Comparison of ENCODE assay signal across 9 mouse cellular contexts in the genomic region with DNA sequence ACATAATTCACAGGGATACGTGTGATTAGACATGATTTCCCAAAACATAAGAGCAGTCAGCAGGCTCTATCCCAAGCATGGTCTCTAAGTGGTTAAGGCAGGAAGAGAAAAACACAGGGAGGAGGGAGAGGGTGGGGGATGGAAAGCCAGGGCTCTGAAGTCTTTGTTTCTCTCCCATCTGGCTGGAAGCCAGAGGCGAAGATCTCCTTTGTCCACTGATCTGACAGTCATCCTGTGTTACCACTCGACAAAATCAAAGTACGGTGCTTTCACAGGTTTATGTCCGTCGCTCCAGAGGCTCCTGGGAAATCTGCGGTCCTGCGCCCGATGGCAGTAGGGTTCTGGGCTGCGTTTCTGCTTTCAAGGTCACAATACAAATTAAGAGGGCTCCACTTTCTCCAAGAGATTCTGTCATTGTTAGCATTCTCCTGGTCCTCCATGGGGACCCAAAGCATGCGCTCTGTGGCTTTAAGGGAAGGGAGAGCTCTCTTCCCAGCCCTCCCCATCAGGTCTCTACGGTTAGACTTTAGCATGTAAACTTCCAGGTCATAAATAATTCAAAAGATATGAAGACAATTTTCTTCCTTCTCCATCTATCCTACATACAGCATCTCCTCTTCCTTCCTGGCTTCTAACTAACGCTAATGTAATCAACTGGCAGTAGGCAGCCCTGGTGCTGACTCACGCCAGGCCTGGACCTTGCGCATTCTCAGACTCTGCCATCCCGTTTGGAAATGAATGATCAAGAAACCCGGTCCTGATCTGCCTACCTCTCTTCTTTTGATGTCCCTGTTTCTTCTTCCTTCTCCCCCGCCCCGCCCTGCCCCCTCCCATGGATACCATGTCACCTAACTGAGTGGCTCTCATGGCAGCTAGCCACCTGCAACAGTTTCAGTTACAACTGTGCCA.
DNase-seq lines count a peak whose midpoint lies in the region; ATAC-seq and TF ChIP-seq lines count a peak whose summit lies in the region.
"Had no signal": no experiment of that assay in that cellular context is flagged by ENCODE, and none has a peak within 500 bp of the region (broad histone marks: within the 10 kb centered on the region; RNA-seq: fewer than 3 reads in every experiment).

No protein-coding gene starts in this region.

- H3K4me3 ChIP-seq in heart, embryonic 11.5 days (ENCODE audit: low read depth, low read length): no peak overlapping the region
- H3K4me3 ChIP-seq in forebrain, embryonic 13.5 days: no peak overlapping the region
- H3K4me3 ChIP-seq in hindbrain, postnatal 0 days (ENCODE audit: low read length): no peak overlapping the region
- H3K4me3 ChIP-seq in midbrain, embryonic 15.5 days: no peak overlapping the region

- H3K36me3 ChIP-seq in heart, embryonic 11.5 days (ENCODE audit: control insufficient read depth, insufficient read depth, low read length): no peaks in the 10 kb centered on the region
- no peaks in the 10 kb centered on the region for H3K36me3 ChIP-seq in forebrain, embryonic 13.5 days (ENCODE audit: poor library complexity, severe bottlenecking)
- H3K36me3 ChIP-seq in hindbrain, postnatal 0 days (ENCODE audit: insufficient read depth, low read length): no peaks in the 10 kb centered on the region
- H3K36me3 ChIP-seq in midbrain, embryonic 15.5 days (replicated peaks): no peaks in the 10 kb centered on the region

- no peaks in the 10 kb centered on the region for H3K27me3 ChIP-seq in heart, embryonic 11.5 days (ENCODE audit: control insufficient read depth, insufficient read depth, low read length)
- H3K27me3 ChIP-seq in forebrain, embryonic 13.5 days: no peaks in the 10 kb centered on the region
- H3K27me3 ChIP-seq in hindbrain, postnatal 0 days (ENCODE audit: insufficient read depth, low read length): no peaks in the 10 kb centered on the region
- H3K27me3 ChIP-seq in midbrain, embryonic 15.5 days (replicated peaks): no peaks in the 10 kb centered on the region

- no peak overlapping the region for H3K4me2 ChIP-seq in heart, embryonic 11.5 days
- H3K4me2 ChIP-seq in forebrain, embryonic 13.5 days: peak overlapping the region; percentile 3; the same call in 1 of the 2 replicates
- peak overlapping the region; percentile 36; the same call in 1 of the 2 replicates for H3K4me2 ChIP-seq in hindbrain, postnatal 0 days (ENCODE audit: low read depth, low read length)
- H3K4me2 ChIP-seq in midbrain, embryonic 15.5 days: peak overlapping the region; percentile 34

- TF ChIP-seq CTCF in hindbrain, postnatal 0 days (IDR thresholded peaks at IDR 0.05; ENCODE audit: low read depth): no peak

- WGBS in heart, embryonic 11.5 days (ENCODE audit: insufficient replicate concordance): 71% methylated on average over 19 of the region's 19 CpGs
- WGBS in forebrain, embryonic 13.5 days: 51% methylated on average over 19 of the region's 19 CpGs
- WGBS in hindbrain, postnatal 0 days: 34% methylated on average over 19 of the region's 19 CpGs
- WGBS in midbrain, embryonic 15.5 days: 35% methylated on average over 19 of the region's 19 CpGs

- no peak overlapping the region for H3K9ac ChIP-seq in heart, embryonic 11.5 days (ENCODE audit: low read depth, low read length)
- H3K9ac ChIP-seq in forebrain, embryonic 13.5 days: no peak overlapping the region
- no peak overlapping the region; the same call in 1 of the 2 replicates for H3K9ac ChIP-seq in hindbrain, postnatal 0 days (replicated peaks; ENCODE audit: low read length)
- no peak overlapping the region; the same call in 1 of the 2 replicates for H3K9ac ChIP-seq in midbrain, embryonic 15.5 days

- peak; percentile 93 for DNase-seq in heart, adult 11 months
- peak; percentile 42 to 46 for DNase-seq in adrenal gland, postnatal 36 days
- peak; percentile 83 for DNase-seq in hindbrain, postnatal 0 days (ENCODE audit: low spot score)
- no peak for DNase-seq in thymus, postnatal 0 days (ENCODE audit: low spot score)
- DNase-seq in left cerebral cortex, adult 8-10 months (ENCODE audit: low spot score in 2 of 2): no peak

- ATAC-seq in heart, embryonic 11.5 days (replicated peaks; ENCODE audit: insufficient number of reproducible peaks, low FRiP score, low TSS enrichment): no peak
- ATAC-seq in forebrain, embryonic 13.5 days: peak; percentile 46
- ATAC-seq in hindbrain, postnatal 0 days: peak; percentile 59
- ATAC-seq in midbrain, embryonic 15.5 days (replicated peaks): peak; percentile 66

- H3K9me3 ChIP-seq in heart, embryonic 11.5 days (replicated peaks; ENCODE audit: control insufficient read depth, low read length): no peaks in the 10 kb centered on the region
- H3K9me3 ChIP-seq in forebrain, embryonic 13.5 days (replicated peaks): no peaks in the 10 kb centered on the region
- H3K9me3 ChIP-seq in hindbrain, postnatal 0 days (ENCODE audit: low read length): no peaks in the 10 kb centered on the region
- no peaks in the 10 kb centered on the region for H3K9me3 ChIP-seq in midbrain, embryonic 15.5 days

- H3K27ac ChIP-seq in heart, embryonic 11.5 days (ENCODE audit: low read depth, low read length): no peak overlapping the region
- H3K27ac ChIP-seq in forebrain, embryonic 13.5 days: peak overlapping the region; percentile 58
- peak overlapping the region; percentile 69 for H3K27ac ChIP-seq in hindbrain, postnatal 0 days
- peak overlapping the region; percentile 82 for H3K27ac ChIP-seq in midbrain, embryonic 15.5 days
- H3K27ac ChIP-seq: macrophage had no signal

- no peaks in the 10 kb centered on the region; the same call in 1 of the 2 replicates for H3K4me1 ChIP-seq in heart, embryonic 11.5 days (ENCODE audit: control insufficient read depth, insufficient read depth, low read length)
- peaks cover 42% of the 10 kb centered on the region for H3K4me1 ChIP-seq in forebrain, embryonic 13.5 days
- peaks cover 38% of the 10 kb centered on the region for H3K4me1 ChIP-seq in hindbrain, postnatal 0 days (ENCODE audit: insufficient read depth, low read length)
- H3K4me1 ChIP-seq in midbrain, embryonic 15.5 days: peaks cover 59% of the 10 kb centered on the region

Comparison
In these comparisons a context has a peak if more than half of its experiments do, and no peak if none do; other contexts are left out.
1. DNase-seq: peak in heart, adult 11 months (single experiment), adrenal gland, postnatal 36 days (2 of 2) and hindbrain, postnatal 0 days (single experiment); none in thymus, postnatal 0 days (single experiment) and left cerebral cortex, adult 8-10 months (0 of 2).